Mouse (Mus musculus) heart, postnatal 4 days (tissue): ENCODE data around the gene Pip5kl1. TPM values are rescaled to one million over a fixed set of nuclear protein-coding genes. Genes with fewer than 3 reads are reported as not detected.

Experiments
- DNase-seq: peaks from one replicate; pipeline ENCODE4 v3.0.0; 2021
- total RNA-seq, 2 experiments: library from RNA; stranded (reverse); gene quantifications; 2 replicates each; pipeline ENCODE4 v1.2.3; 2021

Pip5kl1 gene
- total RNA-seq, 2 experiments from 2014 or later, result 0.26 TPM; not detected in 1

DNA sequence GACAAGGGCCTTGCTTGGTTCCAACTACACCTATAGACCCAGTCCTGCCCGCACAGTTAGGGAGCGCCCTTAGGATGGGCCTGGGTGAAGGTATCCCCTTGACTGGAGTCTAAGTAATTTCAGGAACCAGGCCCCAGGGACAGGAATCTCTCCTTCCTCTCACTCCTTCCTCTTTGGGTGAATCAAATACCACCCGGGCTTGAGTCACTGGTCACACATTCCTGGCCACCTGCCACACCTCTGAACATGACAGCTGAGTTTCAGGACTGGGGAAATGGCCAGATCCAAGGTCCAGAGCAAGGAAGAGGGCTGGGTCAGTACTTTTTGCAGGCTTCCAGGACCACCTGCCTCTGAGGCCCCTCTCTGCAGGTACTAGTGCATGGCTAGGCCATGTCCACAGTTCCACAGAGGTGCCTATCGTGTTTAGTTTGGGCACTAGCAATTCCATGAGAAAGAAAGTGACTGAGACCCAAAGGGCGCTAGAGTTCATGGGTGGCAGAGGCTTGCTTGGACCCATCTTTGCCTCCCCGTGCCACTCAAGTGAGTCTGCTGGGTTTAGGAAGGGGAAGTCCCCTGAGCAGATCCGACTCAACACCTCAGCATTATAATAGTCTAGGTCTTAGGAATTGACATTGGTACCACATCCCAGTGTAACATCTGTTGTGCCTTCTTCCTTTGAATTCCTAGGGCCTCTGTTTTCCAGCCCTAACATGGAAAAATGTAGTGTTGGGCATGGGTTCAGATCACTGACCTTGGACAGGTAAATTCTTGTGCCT, 26.4 kb upstream of the Pip5kl1 start:
- peak; percentile 69 for DNase-seq

- no peak for DNase-seq
Measured at GRCm38 (mm10) chr2:32549171-32549570, 25.4 kb upstream of the Pip5kl1 start.

GRCm38 (mm10) chr2:32549764-32550163, 24.8 kb upstream of the Pip5kl1 start:
- peak; percentile 78 for DNase-seq

DNA sequence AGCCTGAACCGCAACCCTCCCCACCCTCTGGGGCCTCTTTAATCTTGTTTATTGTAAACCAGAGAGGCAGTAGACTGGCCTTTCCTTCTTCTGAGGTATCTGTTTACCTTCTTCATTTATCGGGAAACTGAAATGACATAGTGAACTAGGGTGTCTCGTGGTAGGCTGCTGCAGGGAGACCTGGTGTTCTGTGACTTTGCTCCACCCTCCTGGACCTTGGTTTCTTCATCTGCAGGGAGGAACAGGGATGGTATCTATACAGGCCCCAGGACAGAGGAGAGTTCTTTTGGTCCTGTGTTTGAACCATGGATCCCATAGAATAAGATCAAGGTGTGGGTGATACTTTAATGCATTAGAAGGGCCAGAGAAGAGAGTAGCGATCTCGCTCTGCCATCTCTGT, 23.4 kb upstream of the Pip5kl1 start:
- DNase-seq, result no peak

GRCm38 (mm10) chr2:32553592-32554148, 20.9 kb upstream of the Pip5kl1 start:
- DNase-seq, result no peak

GRCm38 (mm10) chr2:32555484-32555883, 19.1 kb upstream of the Pip5kl1 start:
- DNase-seq, result no peak

DNA sequence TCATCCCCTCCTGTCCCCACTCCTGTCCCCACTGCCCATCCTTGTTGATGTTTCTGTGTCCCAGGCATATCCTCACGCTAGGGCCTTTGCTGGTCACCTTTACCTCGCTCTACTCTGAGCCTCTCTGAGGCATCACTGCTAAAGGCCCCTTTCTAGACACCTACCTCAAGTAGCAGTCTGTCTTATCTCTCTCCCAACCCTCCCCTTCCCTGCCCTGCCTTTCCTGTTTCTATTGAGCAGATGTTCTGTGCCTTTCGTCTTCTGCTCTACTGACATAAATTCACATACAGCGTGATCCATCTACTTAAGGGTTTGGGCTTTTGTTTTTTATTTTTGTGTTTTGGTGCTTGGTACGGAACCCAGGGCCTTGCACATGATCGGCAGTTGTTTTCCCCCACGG, 18.6 kb upstream of the Pip5kl1 start:
- no peak for DNase-seq

GRCm38 (mm10) chr2:32559570-32559969, 15.0 kb upstream of the Pip5kl1 start:
- no peak for DNase-seq

GRCm38 (mm10) chr2:32566536-32567063, 8.0 kb upstream of the Pip5kl1 start:
- peak; percentile 83 for DNase-seq

GRCm38 (mm10) chr2:32568149-32568548, 6.4 kb upstream of the Pip5kl1 start:
- DNase-seq, result peak; percentile 65

- DNase-seq, result no peak
Measured at GRCm38 (mm10) chr2:32568941-32569340, 5.7 kb upstream of the Pip5kl1 start.

GRCm38 (mm10) chr2:32570698-32571494, 3.7 kb upstream of the Pip5kl1 start, which contains the start of gene Dpm2:
Dpm2 (plus strand) TSS chr2:32570858.
- DNase-seq, result peak; percentile 91

DNA sequence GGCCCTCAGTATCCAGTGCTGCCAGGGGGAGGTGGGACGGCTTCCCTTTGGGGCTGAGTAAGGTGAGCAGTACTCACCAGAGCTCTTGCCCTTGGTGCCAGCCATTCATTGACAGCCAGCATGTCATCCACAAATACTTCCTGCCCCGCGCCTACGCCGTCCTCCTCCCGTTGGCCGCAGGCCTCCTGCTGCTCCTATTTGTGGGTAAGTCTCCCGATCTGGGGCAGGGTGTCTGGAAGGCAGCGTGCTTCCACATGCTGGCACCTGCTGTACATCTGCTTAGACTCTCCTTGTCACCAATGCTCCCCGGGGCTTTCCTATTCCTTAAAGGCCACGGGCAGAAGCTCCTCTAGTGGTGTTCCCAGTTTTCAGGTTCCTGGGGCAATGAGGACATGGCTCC, 2.4 kb upstream of the Pip5kl1 start:
- DNase-seq, result no peak

- DNase-seq, result peak; percentile 66
Measured at GRCm38 (mm10) chr2:32574901-32575585, 446 bp downstream of the Pip5kl1 start.

- DNase-seq, result no peak
Measured at GRCm38 (mm10) chr2:32575586-32576160, 1.1 kb downstream of the Pip5kl1 start, which contains the start of gene 9430097D07Rik. 9430097D07Rik (minus strand) TSS chr2:32575684.

DNA sequence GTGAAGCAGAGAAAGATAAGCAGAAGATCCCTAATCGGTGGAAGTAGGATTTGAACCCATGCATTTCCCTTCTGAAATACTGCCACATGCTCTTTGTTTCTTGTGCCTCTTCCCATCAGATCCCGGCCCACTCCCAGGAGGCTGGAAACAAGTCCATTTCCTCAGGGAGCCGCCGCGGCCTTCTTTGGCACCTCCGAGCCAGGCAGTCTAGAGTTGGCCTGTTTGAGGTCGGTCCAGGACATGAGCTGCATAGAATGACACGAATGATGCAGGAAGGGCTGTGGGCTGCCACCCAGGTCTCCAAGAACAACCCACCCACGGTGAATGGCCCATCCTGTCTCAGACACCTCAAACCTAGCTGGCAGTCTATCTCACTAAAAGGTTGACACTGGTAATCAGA, 1.9 kb downstream of the Pip5kl1 start:
- no peak for DNase-seq

DNA sequence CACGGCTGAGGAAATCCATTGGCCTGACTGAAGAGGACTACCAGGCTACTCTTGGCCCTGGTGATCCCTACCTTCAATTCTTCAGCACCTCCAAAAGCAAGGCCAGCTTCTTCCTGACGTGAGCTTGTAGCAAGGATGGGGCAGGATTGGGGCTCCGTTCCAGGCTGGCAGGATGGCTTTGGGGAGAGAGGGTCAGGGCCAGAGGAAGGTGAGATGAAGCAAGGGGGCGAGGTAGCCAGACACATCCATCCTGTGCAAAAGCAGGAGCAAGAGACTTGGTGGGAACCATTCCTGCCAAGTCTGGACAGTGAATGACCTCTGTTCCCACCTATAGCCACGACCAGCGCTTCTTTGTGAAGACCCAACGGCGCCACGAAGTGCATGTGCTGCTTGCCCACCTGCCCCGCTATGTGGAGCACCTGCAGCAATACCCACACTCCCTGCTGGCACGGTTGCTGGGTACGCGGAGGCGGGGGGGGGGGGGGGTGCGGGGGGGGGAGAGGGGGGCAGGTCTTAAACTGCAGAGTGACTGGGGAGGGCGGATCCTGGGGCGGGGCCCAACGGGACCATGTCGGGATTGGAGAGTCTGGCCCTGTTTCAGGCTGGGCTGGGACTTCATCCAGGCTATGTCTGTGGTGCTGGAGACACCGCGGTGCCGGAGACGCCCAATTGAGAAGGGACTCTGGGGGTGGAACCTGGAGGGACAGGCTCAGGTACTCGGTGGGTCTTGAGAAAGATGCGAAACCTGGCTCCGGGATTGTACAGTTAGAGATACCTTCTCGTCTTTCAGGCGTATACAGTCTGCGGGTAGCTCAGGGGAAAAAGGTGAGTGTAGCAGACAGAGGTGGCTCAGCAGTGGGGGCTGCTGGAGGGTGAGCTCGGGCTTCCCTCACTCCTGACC, 3.8 kb downstream of the Pip5kl1 start:
- DNase-seq, result peak; percentile 41

DNA sequence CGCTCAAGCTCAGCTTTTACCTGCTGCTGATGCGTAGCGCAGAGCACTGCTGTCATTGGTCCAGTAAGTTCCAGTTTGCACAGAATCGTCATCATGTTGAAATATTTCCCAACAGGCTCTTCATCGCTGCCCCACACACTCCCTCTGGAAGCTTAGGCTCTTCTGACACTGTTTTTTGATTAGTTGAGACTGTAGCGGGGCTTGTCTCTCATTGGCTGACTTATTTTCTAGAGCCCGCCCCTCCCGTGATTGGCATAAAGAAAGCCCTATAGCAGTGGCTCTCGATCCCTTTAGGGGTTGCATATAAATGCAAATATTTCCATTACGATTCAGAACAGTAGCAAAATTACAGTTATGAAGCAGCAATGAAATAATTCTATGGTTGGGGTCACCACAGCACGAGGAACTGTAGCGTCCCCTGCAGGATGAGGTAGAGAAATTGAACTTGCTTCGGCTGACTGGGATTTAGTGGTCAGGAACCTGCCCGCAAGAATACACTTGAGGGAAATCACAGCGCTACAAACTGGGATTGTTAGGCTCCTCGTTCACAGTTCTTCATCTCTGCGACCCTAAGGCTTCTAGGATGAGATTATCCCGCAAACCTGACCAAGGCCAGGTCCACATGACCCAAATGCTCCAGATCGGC, 7.0 kb downstream of the Pip5kl1 start:
- DNase-seq, result peak; percentile 56

DNA sequence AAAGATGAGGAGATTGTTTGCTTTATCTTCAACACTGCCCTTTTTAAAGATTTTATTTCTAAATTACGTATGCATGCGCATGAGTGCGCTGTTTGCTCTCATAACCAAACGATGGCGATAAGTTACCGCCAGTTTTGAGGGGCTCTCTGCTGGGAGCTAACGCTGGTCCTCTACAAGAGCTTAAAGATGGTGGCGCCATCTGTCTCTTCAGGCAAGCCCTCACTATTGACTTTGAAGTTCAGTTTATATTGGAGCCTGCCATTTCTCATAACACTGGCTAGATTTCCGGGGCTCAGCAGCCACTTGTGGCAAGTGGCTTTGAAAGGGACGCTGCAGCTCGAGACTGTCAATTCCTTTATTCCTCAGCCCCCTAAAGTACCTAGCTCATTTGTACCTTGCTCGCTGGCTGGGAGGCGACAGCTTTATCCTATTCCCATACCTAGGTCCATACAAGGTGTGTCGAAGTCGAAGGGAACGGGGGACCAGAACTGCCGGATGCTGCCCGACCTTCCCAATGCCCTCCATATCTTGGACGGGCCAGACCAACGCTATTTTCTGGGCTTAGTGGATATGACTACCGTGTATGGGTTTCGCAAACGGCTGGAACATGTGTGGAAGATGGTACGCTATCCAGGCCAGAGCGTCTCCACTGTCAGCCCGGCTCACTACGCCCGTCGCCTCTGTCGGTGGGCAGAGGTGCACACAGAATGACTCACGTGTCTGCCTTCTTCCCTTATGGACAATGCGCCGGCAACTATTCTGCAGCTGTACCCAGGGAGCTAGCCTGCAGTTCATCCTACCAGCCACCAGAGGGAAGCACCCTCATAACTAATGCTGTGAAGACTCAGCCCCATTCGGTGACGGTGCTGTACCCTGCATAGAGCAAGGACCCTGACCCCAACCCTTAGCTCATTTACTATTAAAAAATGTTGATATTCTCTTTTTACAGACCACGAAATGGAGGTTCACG, 8.5 kb downstream of the Pip5kl1 start:
- peak; percentile 87 for DNase-seq
